ENCODE assay signal across 9 mouse cellular contexts in genomic region chr5:100240876-100241275, GRCm38 (mm10).
DNase-seq lines count a peak whose midpoint lies in the region; ATAC-seq and TF ChIP-seq lines count a peak whose summit lies in the region.
"Had no signal": no experiment of that assay in that cellular context is flagged by ENCODE, and none has a peak within 500 bp of the region (broad histone marks: within the 10 kb centered on the region; RNA-seq: fewer than 3 reads in every experiment).

No protein-coding gene starts in this region.

- no peak for TF ChIP-seq EP300 in liver, postnatal 0 days (IDR thresholded peaks at IDR 0.05; ENCODE audit: low read depth)

- no peak overlapping the region for H3K4me2 ChIP-seq in embryonic facial prominence, embryonic 11.5 days (ENCODE audit: low read depth, low read length)
- no peak overlapping the region for H3K4me2 ChIP-seq in midbrain, embryonic 15.5 days
- H3K4me2 ChIP-seq in liver, postnatal 0 days (ENCODE audit: low read depth, low read length): no peak overlapping the region
- H3K4me2 ChIP-seq: limb, embryonic 13.5 days had no signal

- no peaks in the 10 kb centered on the region for H3K4me1 ChIP-seq in embryonic facial prominence, embryonic 11.5 days (ENCODE audit: control insufficient read depth, insufficient read depth, low read length)
- H3K4me1 ChIP-seq in embryonic facial prominence, embryonic 10.5 days: peaks cover 7% of the 10 kb centered on the region; the same call in 1 of the 2 replicates
- H3K4me1 ChIP-seq in midbrain, embryonic 10.5 days: peaks cover 6% of the 10 kb centered on the region
- peaks cover 5% of the 10 kb centered on the region; the same call in 1 of the 2 replicates for H3K4me1 ChIP-seq in midbrain, embryonic 15.5 days
- H3K4me1 ChIP-seq in liver, postnatal 0 days (ENCODE audit: insufficient read depth): peaks cover 5% of the 10 kb centered on the region
- H3K4me1 ChIP-seq: limb, embryonic 13.5 days had no signal

- no peak overlapping the region for H3K9ac ChIP-seq in embryonic facial prominence, embryonic 11.5 days (replicated peaks; ENCODE audit: low read length)
- H3K9ac ChIP-seq in midbrain, embryonic 15.5 days: no peak overlapping the region
- H3K9ac ChIP-seq in liver, postnatal 0 days (replicated peaks): no peak overlapping the region
- H3K9ac ChIP-seq: limb, embryonic 13.5 days had no signal

- H3K4me3 ChIP-seq in embryonic facial prominence, embryonic 11.5 days (ENCODE audit: low read depth, low read length): no peak overlapping the region
- H3K4me3 ChIP-seq in embryonic facial prominence, embryonic 10.5 days: no peak overlapping the region
- H3K4me3 ChIP-seq in midbrain, embryonic 10.5 days: no peak overlapping the region
- H3K4me3 ChIP-seq in midbrain, embryonic 15.5 days: no peak overlapping the region
- no peak overlapping the region for H3K4me3 ChIP-seq in liver, postnatal 0 days (ENCODE audit: low read depth, low read length)
- H3K4me3 ChIP-seq: limb, embryonic 13.5 days had no signal

- H3K27me3 ChIP-seq in embryonic facial prominence, embryonic 11.5 days (ENCODE audit: control insufficient read depth, insufficient read depth, low read length): no peaks in the 10 kb centered on the region
- no peaks in the 10 kb centered on the region for H3K27me3 ChIP-seq in embryonic facial prominence, embryonic 10.5 days (replicated peaks; ENCODE audit: low read depth, poor library complexity, severe bottlenecking)
- H3K27me3 ChIP-seq in midbrain, embryonic 10.5 days (ENCODE audit: low read depth, poor library complexity, severe bottlenecking): no peaks in the 10 kb centered on the region
- no peaks in the 10 kb centered on the region for H3K27me3 ChIP-seq in midbrain, embryonic 15.5 days (replicated peaks)
- no peaks in the 10 kb centered on the region for H3K27me3 ChIP-seq in liver, postnatal 0 days (ENCODE audit: insufficient read depth, low read length)
- H3K27me3 ChIP-seq: limb, embryonic 13.5 days had no signal

- DNase-seq in embryonic facial prominence, embryonic 11.5 days (ENCODE audit: low spot score): peak; percentile 57
- no peak for DNase-seq in embryonic facial prominence, embryonic 10.5 days (ENCODE audit: low spot score)
- DNase-seq in midbrain, embryonic 10.5 days (ENCODE audit: low spot score): peak; percentile 24
- DNase-seq in adipocyte (ENCODE audit: low spot score): peak; percentile 10
- DNase-seq in gastrocnemius, postnatal 10 days: peak; percentile 64
- DNase-seq in liver, postnatal 0 days: peak; percentile 56
- DNase-seq in thymus, postnatal 0 days (ENCODE audit: low spot score): peak; percentile 16

- TF ChIP-seq CTCF in liver, postnatal 0 days (IDR thresholded peaks at IDR 0.05; ENCODE audit: low read depth): peak; percentile 73

- WGBS in embryonic facial prominence, embryonic 11.5 days: 79% methylated on average over 6 of the region's 6 CpGs
- 75% methylated on average over 6 of the region's 6 CpGs for WGBS in embryonic facial prominence, embryonic 10.5 days
- WGBS in midbrain, embryonic 10.5 days: 78% methylated on average over 6 of the region's 6 CpGs
- WGBS in midbrain, embryonic 15.5 days: 66% methylated on average over 6 of the region's 6 CpGs
- WGBS in liver, postnatal 0 days (ENCODE audit: insufficient replicate concordance): 68% methylated on average over 6 of the region's 6 CpGs

- no peaks in the 10 kb centered on the region for H3K9me3 ChIP-seq in embryonic facial prominence, embryonic 11.5 days (replicated peaks; ENCODE audit: control insufficient read depth, low read length)
- 0 out of 2 replicates have a peak, but pooled peaks cover 5% of the 10 kb centered on the region for H3K9me3 ChIP-seq in embryonic facial prominence, embryonic 10.5 days
- no peaks in the 10 kb centered on the region for H3K9me3 ChIP-seq in midbrain, embryonic 10.5 days (replicated peaks)
- no peaks in the 10 kb centered on the region for H3K9me3 ChIP-seq in midbrain, embryonic 15.5 days
- H3K9me3 ChIP-seq in liver, postnatal 0 days (ENCODE audit: low read length): peaks cover 5% of the 10 kb centered on the region; the same call in 1 of the 2 replicates
- H3K9me3 ChIP-seq: limb, embryonic 13.5 days had no signal

- no peak overlapping the region for H3K27ac ChIP-seq in embryonic facial prominence, embryonic 11.5 days (replicated peaks; ENCODE audit: low read depth, low read length)
- no peak overlapping the region for H3K27ac ChIP-seq in embryonic facial prominence, embryonic 10.5 days (replicated peaks)
- H3K27ac ChIP-seq in midbrain, embryonic 10.5 days (replicated peaks): no peak overlapping the region
- no peak overlapping the region for H3K27ac ChIP-seq in midbrain, embryonic 15.5 days
- H3K27ac ChIP-seq in liver, postnatal 0 days (ENCODE audit: low read depth): no peak overlapping the region
- H3K27ac ChIP-seq: limb, embryonic 13.5 days had no signal

- no peak for ATAC-seq in embryonic facial prominence, embryonic 11.5 days (replicated peaks; ENCODE audit: insufficient number of reproducible peaks, low FRiP score, low TSS enrichment, low read depth)
- ATAC-seq in midbrain, embryonic 15.5 days (replicated peaks): no peak
- no peak for ATAC-seq in liver, postnatal 0 days

- H3K36me3 ChIP-seq in embryonic facial prominence, embryonic 11.5 days (replicated peaks; ENCODE audit: control insufficient read depth, insufficient read depth, low read depth, low read length): no peaks in the 10 kb centered on the region
- no peaks in the 10 kb centered on the region for H3K36me3 ChIP-seq in embryonic facial prominence, embryonic 10.5 days (replicated peaks)
- no peaks in the 10 kb centered on the region for H3K36me3 ChIP-seq in midbrain, embryonic 10.5 days
- no peaks in the 10 kb centered on the region for H3K36me3 ChIP-seq in midbrain, embryonic 15.5 days (replicated peaks)
- H3K36me3 ChIP-seq in liver, postnatal 0 days (replicated peaks; ENCODE audit: insufficient read depth, low read length): no peaks in the 10 kb centered on the region
- H3K36me3 ChIP-seq: limb, embryonic 13.5 days had no signal
